Mouse (Mus musculus) liver, embryonic 14.5 days (tissue): ENCODE measurements around the gene Gapvd1.

Experiments
- CTCF ChIP-seq: IDR thresholded peaks from 2 replicates; pipeline ENCODE4 v1.5.1; 2016; ENCODE audit warnings: antibody characterized with exemption, low read depth, control low read depth
- EP300 ChIP-seq: IDR thresholded peaks from 2 replicates; pipeline ENCODE4 v1.6.1; 2016; ENCODE audit warnings: antibody characterized with exemption, low read depth

- TF ChIP-seq CTCF (peak; percentile 20; the same call in 1 of the 2 replicates), EP300 (peak; percentile 38; the same call in 1 of the 2 replicates)
Measured at GRCm38 (mm10) chr2:34771368-34772226, 16.6 kb upstream of the Gapvd1 start, which contains the start of gene Hspa5.
